Mouse (Mus musculus) liver, embryonic 15.5 days (tissue): ENCODE measurements at regions not wholly inside any gene's neighbourhood (a gene's known extent, or its start where the extent isn't known, plus 50 kb on each side); places are given as distances from the start of the nearest gene placed in this dataset.
A peak's percentile ranks its signal among the peaks of the same experiment; 100 is the strongest.

ENCODE experiments used
- ATAC-seq: fragments of 200-750 bp; cut with Nextera tagmentation; 2 replicates; pipeline ENCODE4 v1.8.0; 2017; ENCODE audit warnings: moderate number of reproducible peaks, mild to moderate bottlenecking, moderate library complexity; ENCODE audit not compliant: insufficient read depth
- H3K27ac ChIP-seq: fragments of 300-500 bp; sonication (generic); replicated peaks from 2 replicates; pipeline ENCODE4 v1.5.1; 2015; ENCODE audit warnings: mild to moderate bottlenecking, inconsistent platforms
- H3K27me3 ChIP-seq: fragments of 300-500 bp; sonication (generic); 2 replicates; pipeline ENCODE4 v1.6.1; 2015; ENCODE audit warnings: mild to moderate bottlenecking, inconsistent platforms
- H3K36me3 ChIP-seq: fragments of 300-500 bp; sonication (generic); replicated peaks from 2 replicates; pipeline ENCODE4 v1.6.1; 2015; ENCODE audit warnings: moderate library complexity, mild to moderate bottlenecking, inconsistent platforms
- H3K4me1 ChIP-seq: fragments of 300-500 bp; sonication (generic); replicated peaks from 2 replicates; pipeline ENCODE4 v1.6.1; 2015; ENCODE audit warnings: inconsistent platforms
- H3K4me2 ChIP-seq: fragments of 300-500 bp; sonication (generic); 2 replicates; pipeline ENCODE4 v1.6.1; 2015; ENCODE audit warnings: moderate library complexity, mild to moderate bottlenecking, inconsistent platforms
- H3K4me3 ChIP-seq: fragments of 300-500 bp; sonication (generic); replicated peaks from 2 replicates; pipeline ENCODE4 v1.5.1; 2015; ENCODE audit warnings: mild to moderate bottlenecking, inconsistent platforms
- H3K9ac ChIP-seq: fragments of 300-500 bp; sonication (generic); 2 replicates; pipeline ENCODE4 v1.6.1; 2015; ENCODE audit warnings: moderate library complexity, mild to moderate bottlenecking, inconsistent platforms
- H3K9me3 ChIP-seq: fragments of 300-500 bp; sonication (generic); replicated peaks from 2 replicates; pipeline ENCODE4 v1.6.1; 2016; ENCODE audit warnings: inconsistent platforms
- WGBS: fragments of 180-500 bp; shearing (Covaris S2); methylation state at CpG from one replicate; pipeline ENCODE4 v1.1.7; 2015; ENCODE audit warnings: mixed read lengths; ENCODE audit not compliant: insufficient replicate concordance; 5-methylcytosine and 5-hydroxymethylcytosine counted together

- H3K9me3 ChIP-seq: no peaks in the 10 kb centered on the region
- H3K4me1 ChIP-seq: no peaks in the 10 kb centered on the region
- no peaks in the 10 kb centered on the region for H3K27me3 ChIP-seq
- no peak overlapping the region for H3K9ac ChIP-seq
- no peaks in the 10 kb centered on the region for H3K36me3 ChIP-seq
- no peak overlapping the region for H3K4me3 ChIP-seq
- no peak for ATAC-seq
- no peak overlapping the region for H3K27ac ChIP-seq
- H3K4me2 ChIP-seq: no peak overlapping the region
- WGBS: 67% methylated on average over 8 of the region's 8 CpGs
These were observed 107.4 kb downstream of the Rpap3 start for GRCm38 (mm10) chr15:97598270-97598669.

DNA sequence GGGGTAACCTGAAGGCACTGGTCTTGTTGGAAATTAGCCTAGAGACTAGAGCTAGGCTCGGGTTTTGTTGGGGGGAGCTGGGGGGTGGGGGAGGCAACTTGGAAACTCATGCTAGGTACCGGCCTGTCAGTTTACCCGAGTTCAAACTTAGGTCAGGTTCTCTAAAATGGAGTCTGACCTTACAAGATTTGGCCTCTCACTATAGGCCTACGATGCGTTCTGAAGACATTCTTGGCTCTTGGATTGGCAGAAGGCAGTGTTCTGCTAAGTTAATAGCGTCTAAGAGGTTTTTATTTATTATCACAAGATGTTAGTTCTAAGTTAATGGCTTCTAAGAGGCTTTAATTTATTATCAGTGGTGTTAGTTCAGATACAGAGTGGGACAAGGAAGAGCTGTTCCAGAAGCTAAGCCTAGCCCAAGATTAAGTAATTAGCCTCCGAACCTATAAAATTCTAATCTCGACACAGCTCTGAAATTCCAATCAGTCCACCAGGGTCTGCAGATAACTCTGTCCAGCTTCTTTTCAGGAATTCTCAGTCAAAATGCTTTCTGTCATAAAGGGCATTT lies 109.0 kb downstream of the Rpap3 start:
- no peak overlapping the region for H3K4me2 ChIP-seq

DNA sequence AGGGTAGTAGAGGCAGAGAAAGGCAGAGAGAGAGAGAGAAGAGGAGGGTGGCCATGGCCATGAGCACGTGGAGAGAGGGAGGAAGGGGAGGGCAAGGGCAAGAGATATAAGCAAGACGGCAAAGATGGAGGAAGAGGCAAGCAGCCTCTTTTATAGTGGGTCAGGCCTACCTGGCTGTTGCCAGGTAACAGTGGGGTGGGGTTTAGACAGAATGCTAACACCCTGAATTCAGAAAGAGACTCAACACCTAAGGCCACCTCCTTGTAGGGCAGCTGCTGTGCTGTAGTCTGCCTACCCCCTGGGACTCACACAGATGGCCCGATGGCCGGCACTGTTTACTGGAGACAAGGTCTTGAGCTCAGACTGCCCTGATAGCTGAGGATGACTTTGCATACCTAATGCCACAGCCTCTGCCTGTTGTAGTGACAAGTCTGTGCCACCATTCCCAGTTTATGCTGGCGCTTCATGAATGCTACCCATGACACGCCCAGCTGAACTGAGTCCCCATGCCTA lies 110.3 kb downstream of the Rpap3 start:
- Histone ChIP-seq H3K4me2 (no peak overlapping the region), H3K4me1 (peaks cover 6% of the 10 kb centered on the region; the same call in 1 of the 2 replicates), H3K4me3 (no peak overlapping the region), H3K27ac (no peak overlapping the region), H3K36me3 (no peaks in the 10 kb centered on the region), H3K9me3 (no peaks in the 10 kb centered on the region), H3K27me3 (no peaks in the 10 kb centered on the region), H3K9ac (no peak overlapping the region)
- no peak for ATAC-seq
- WGBS: 54% methylated on average over 6 of the region's 6 CpGs

More for the DNA sequence above, 109.0 kb downstream of the Rpap3 start:
- H3K9ac ChIP-seq: no peak overlapping the region
- no peaks in the 10 kb centered on the region for H3K27me3 ChIP-seq
- H3K9me3 ChIP-seq: no peaks in the 10 kb centered on the region
- 60% methylated on average over 8 of the region's 8 CpGs for WGBS
- no peak for ATAC-seq
- no peak overlapping the region for H3K4me3 ChIP-seq
- H3K27ac ChIP-seq: no peak overlapping the region
- H3K4me1 ChIP-seq: no peaks in the 10 kb centered on the region
- H3K36me3 ChIP-seq: no peaks in the 10 kb centered on the region

DNA sequence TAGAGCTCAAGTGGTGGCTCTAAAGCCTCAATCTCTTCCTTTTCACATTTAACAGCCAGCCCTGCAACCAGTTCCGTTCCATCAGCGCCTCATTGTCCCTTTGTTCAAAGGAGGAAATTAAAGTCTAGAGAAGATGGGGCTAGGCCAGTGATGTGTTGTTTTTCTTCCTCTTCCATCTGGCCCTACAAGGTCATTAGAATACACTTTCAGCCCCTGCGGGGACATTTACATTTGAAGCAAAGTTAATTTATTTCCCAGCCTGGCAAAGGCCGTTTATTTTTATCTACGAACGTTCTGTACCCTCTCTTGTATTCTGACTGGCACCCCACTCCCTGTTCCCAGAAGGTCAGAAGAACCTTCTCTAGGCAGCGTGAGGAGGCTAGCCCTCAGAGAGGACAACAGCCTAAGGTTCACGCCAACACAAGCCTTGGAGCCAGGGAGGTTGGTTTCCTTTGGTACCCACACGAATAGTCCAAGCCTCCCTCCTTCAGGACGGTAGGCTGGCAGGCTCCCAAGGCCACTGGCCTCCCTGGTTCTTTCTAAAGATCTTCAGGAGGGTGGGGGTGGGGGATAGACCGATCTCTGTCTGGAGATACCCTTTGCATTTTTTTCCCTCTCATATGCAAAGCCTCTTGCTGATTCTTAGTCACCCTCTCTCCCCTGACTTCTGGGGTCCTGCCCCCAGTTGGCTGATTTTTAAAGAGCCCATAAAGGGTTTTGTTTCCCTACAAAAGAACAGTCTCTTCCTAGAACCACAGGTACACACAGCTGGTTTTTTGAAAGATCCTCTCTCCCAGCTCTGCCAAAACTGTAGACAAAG lies 111.6 kb downstream of the Rpap3 start:
- WGBS: 35% methylated on average over 11 of the region's 11 CpGs
- ATAC-seq: no peak
- no peaks in the 10 kb centered on the region for H3K27me3 ChIP-seq
- H3K9ac ChIP-seq: no peak overlapping the region
- no peak overlapping the region for H3K4me3 ChIP-seq
- no peak overlapping the region for H3K4me2 ChIP-seq
- H3K36me3 ChIP-seq: no peaks in the 10 kb centered on the region
- H3K9me3 ChIP-seq: no peaks in the 10 kb centered on the region
- peaks cover 6% of the 10 kb centered on the region; the same call in 1 of the 2 replicates for H3K4me1 ChIP-seq
- H3K27ac ChIP-seq: no peak overlapping the region

GRCm38 (mm10) chr15:97592786-97593185 lies 112.8 kb downstream of the Rpap3 start:
- Histone ChIP-seq H3K4me2 (no peak overlapping the region), H3K9ac (no peak overlapping the region), H3K27me3 (no peaks in the 10 kb centered on the region), H3K9me3 (no peaks in the 10 kb centered on the region), H3K4me3 (no peak overlapping the region), H3K27ac (no peak overlapping the region), H3K4me1 (peaks cover 6% of the 10 kb centered on the region; the same call in 1 of the 2 replicates), H3K36me3 (no peaks in the 10 kb centered on the region)
- no peak for ATAC-seq
- 73% methylated on average over 11 of the region's 11 CpGs for WGBS

DNA sequence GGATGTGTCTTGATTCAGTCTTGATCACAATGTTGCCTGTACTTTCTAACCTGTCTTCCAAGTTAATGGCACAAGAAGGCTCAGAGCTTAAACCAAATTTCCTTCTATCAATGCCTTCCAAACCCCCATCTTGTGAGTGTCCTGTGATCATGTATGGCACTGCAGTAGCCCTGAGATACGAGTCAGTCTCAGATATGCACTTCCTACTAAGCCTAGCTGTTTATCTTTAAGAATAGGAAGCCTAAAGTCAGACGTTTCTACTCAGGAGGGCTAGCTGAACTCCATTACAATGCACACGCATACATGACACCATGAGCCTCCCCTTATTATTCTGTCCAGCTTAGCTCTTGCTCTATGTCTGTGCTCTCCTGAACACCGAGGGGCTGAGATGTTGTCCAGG lies 114.2 kb downstream of the Rpap3 start:
- no peak overlapping the region for H3K4me2 ChIP-seq
- no peaks in the 10 kb centered on the region for H3K9me3 ChIP-seq
- H3K4me3 ChIP-seq: no peak overlapping the region
- WGBS: 22% methylated on average over 4 of the region's 4 CpGs
- H3K27ac ChIP-seq: no peak overlapping the region
- H3K27me3 ChIP-seq: no peaks in the 10 kb centered on the region
- ATAC-seq: no peak
- H3K9ac ChIP-seq: no peak overlapping the region
- no peaks in the 10 kb centered on the region for H3K36me3 ChIP-seq
- peaks cover 6% of the 10 kb centered on the region; the same call in 1 of the 2 replicates for H3K4me1 ChIP-seq

GRCm38 (mm10) chr15:97590732-97591292 lies 114.8 kb downstream of the Rpap3 start:
- Histone ChIP-seq H3K9ac (no peak overlapping the region), H3K4me2 (no peak overlapping the region), H3K4me1 (peaks cover 6% of the 10 kb centered on the region; the same call in 1 of the 2 replicates), H3K9me3 (no peaks in the 10 kb centered on the region), H3K27me3 (no peaks in the 10 kb centered on the region), H3K36me3 (no peaks in the 10 kb centered on the region), H3K27ac (0 out of 2 replicates have a peak overlapping the region, but pooled peaks have one; percentile 24), H3K4me3 (no peak overlapping the region)
- 11% methylated on average over 7 of the region's 7 CpGs for WGBS
- peak; percentile 44; the same call in 1 of the 2 replicates for ATAC-seq

GRCm38 (mm10) chr15:97587571-97588205 lies 117.9 kb downstream of the Rpap3 start:
- Histone ChIP-seq H3K9me3 (no peaks in the 10 kb centered on the region), H3K4me3 (no peak overlapping the region), H3K36me3 (no peaks in the 10 kb centered on the region), H3K27ac (no peak overlapping the region), H3K4me1 (peaks cover 6% of the 10 kb centered on the region; the same call in 1 of the 2 replicates), H3K9ac (no peak overlapping the region), H3K27me3 (no peaks in the 10 kb centered on the region), H3K4me2 (no peak overlapping the region)
- WGBS: 41% methylated on average over 5 of the region's 5 CpGs
- ATAC-seq: no peak

DNA sequence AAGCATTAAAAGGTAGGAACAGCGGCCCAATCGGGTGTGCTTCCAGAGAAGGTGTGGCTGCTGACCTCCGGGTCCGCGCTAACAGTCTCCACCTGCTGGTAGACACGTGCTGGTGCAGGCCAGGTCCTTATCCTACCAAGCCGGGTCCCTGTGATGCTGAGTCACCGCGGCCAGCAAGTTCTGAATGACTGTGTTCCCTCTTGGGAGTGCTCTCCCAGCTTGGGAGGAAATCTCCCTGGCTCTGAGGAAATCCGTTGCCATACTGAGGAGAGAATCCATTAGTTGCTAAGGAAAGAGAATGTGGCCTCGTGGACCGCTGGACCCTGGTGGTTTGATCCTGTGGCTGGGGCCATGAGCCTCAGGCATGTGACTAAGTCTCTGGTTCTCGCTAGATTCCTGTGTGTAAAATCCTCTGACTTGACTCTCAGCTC lies 123.9 kb downstream of the Rpap3 start:
- peak; percentile 81 for ATAC-seq
- WGBS: 10% methylated on average over 13 of the region's 13 CpGs
- no peaks in the 10 kb centered on the region for H3K36me3 ChIP-seq
- H3K4me3 ChIP-seq: no peak overlapping the region
- H3K9ac ChIP-seq: no peak overlapping the region
- H3K9me3 ChIP-seq: no peaks in the 10 kb centered on the region
- H3K27ac ChIP-seq: no peak overlapping the region
- H3K4me1 ChIP-seq: peaks cover 8% of the 10 kb centered on the region; the same call in 1 of the 2 replicates
- H3K27me3 ChIP-seq: no peaks in the 10 kb centered on the region
- peak overlapping the region; percentile 20; the same call in 1 of the 2 replicates for H3K4me2 ChIP-seq

DNA sequence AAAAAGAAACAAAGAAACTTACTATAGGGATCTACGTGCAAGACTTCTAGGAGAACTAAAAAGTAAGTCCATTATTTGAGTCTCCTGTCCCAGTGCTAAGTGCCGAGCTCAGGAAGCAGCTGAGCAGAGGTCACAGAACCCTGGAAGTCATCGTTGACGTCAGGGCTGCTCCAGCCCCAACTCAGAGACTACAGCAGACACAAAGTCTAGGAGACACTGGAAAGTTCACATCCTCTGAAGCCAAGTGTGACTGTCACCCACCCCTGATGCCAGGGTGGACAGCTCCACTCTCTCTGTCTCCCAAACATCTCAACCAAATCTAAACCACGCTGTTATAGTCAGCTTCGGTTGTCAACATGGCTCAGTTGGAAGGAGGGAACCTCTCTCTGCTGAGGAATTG lies 124.9 kb downstream of the Rpap3 start:
- WGBS: 30% methylated on average over 6 of the region's 6 CpGs
- Histone ChIP-seq H3K27me3 (no peaks in the 10 kb centered on the region), H3K4me2 (no peak overlapping the region), H3K9ac (no peak overlapping the region), H3K4me3 (no peak overlapping the region), H3K9me3 (no peaks in the 10 kb centered on the region), H3K4me1 (peaks cover 8% of the 10 kb centered on the region; the same call in 1 of the 2 replicates), H3K36me3 (no peaks in the 10 kb centered on the region), H3K27ac (no peak overlapping the region)
- ATAC-seq: no peak

- peaks cover 8% of the 10 kb centered on the region; the same call in 1 of the 2 replicates for H3K4me1 ChIP-seq
- H3K36me3 ChIP-seq: no peaks in the 10 kb centered on the region
- H3K27ac ChIP-seq: no peak overlapping the region
- H3K9ac ChIP-seq: no peak overlapping the region
- ATAC-seq: no peak
- WGBS: 64% methylated on average over 3 of the region's 3 CpGs
- H3K4me3 ChIP-seq: no peak overlapping the region
- no peaks in the 10 kb centered on the region for H3K9me3 ChIP-seq
- no peak overlapping the region for H3K4me2 ChIP-seq
- no peaks in the 10 kb centered on the region for H3K27me3 ChIP-seq
These were observed 127.6 kb downstream of the Rpap3 start for GRCm38 (mm10) chr15:97578046-97578445.
